Mouse (Mus musculus) forebrain, embryonic 13.5 days (tissue): Measurements from ENCODE around the gene Med23. TPM values are rescaled to one million over a fixed set of nuclear protein-coding genes. Genes with fewer than 3 reads are reported as not detected.

Experiments
- ATAC-seq: fragments of 200-750 bp; cut with Nextera tagmentation; 2 replicates; pipeline ENCODE4 v1.8.0; 2017
- H3K27ac ChIP-seq: fragments of 300-500 bp; sonication (generic); 2 replicates; pipeline ENCODE4 v1.5.1; 2015; ENCODE audit warnings: inconsistent platforms, mild to moderate bottlenecking, moderate library complexity
- H3K27me3 ChIP-seq: fragments of 300-500 bp; sonication (generic); 2 replicates; pipeline ENCODE4 v1.6.1; 2015; ENCODE audit warnings: mild to moderate bottlenecking, inconsistent platforms
- H3K36me3 ChIP-seq: fragments of 300-500 bp; sonication (generic); 2 replicates; pipeline ENCODE4 v1.6.1; 2015; ENCODE audit warnings: mild to moderate bottlenecking, inconsistent platforms; ENCODE audit not compliant: poor library complexity, severe bottlenecking
- H3K4me1 ChIP-seq: fragments of 300-500 bp; sonication (generic); 2 replicates; pipeline ENCODE4 v1.6.1; 2015; ENCODE audit warnings: inconsistent platforms
- H3K4me2 ChIP-seq: fragments of 300-500 bp; sonication (generic); 2 replicates; pipeline ENCODE4 v1.6.1; 2015; ENCODE audit warnings: inconsistent platforms, mild to moderate bottlenecking, moderate library complexity
- H3K4me3 ChIP-seq: fragments of 300-500 bp; sonication (generic); 2 replicates; pipeline ENCODE4 v1.5.1; 2015; ENCODE audit warnings: mild to moderate bottlenecking, inconsistent platforms
- H3K9ac ChIP-seq: fragments of 300-500 bp; sonication (generic); 2 replicates; pipeline ENCODE4 v1.6.1; 2015; ENCODE audit warnings: mild to moderate bottlenecking, inconsistent platforms
- H3K9me3 ChIP-seq: fragments of 300-500 bp; sonication (generic); replicated peaks from 2 replicates; pipeline ENCODE4 v1.6.1; 2016; ENCODE audit warnings: inconsistent platforms
- WGBS: fragments of 180-500 bp; shearing (Covaris S2); methylation state at CpG from one replicate; pipeline ENCODE4 v1.1.7; 2015; 5-methylcytosine and 5-hydroxymethylcytosine counted together
- polyA plus RNA-seq: library from polyadenylated mRNA; unstranded; fragments of >200 nt; fragmentation: Nextera tagmentation; extraction: Ambion mirVana; gene quantifications from 2 replicates; pipeline ENCODE4 v1.2.1, GENCODE M21; 2015

The Med23 gene
- polyA plus RNA-seq, 1 experiment from 2014 or later, result 27.9 TPM

DNA sequence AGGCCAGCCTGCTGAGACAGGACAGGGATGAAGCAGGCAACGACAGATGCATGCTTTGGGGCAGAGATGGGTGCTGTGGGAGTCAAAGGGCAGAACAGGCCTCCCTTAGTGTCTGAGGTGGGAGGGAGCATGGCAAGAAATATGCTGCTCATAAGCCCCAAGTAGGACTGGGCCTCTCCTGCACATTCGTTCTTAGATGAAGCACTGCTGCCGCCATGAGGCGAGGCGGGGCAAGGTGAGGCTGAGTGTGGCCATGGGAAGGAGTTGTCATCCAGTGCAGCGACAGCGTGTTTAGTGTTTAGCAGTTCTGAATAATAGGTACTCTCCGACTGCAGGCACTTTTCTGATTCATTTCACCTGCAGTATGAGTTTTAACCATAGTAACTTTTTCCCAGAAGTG is 26.1 kb downstream of the Med23 start:
- Histone ChIP-seq H3K27me3 (no peaks in the 10 kb centered on the region), H3K9me3 (no peaks in the 10 kb centered on the region), H3K4me1 (no peaks in the 10 kb centered on the region), H3K27ac (no peak overlapping the region), H3K4me2 (no peak overlapping the region), H3K4me3 (no peak overlapping the region), H3K36me3 (peaks cover 92% of the 10 kb centered on the region), H3K9ac (no peak overlapping the region)
- no peak for ATAC-seq
- WGBS, result 91% methylated on average over 8 of the region's 8 CpGs

DNA sequence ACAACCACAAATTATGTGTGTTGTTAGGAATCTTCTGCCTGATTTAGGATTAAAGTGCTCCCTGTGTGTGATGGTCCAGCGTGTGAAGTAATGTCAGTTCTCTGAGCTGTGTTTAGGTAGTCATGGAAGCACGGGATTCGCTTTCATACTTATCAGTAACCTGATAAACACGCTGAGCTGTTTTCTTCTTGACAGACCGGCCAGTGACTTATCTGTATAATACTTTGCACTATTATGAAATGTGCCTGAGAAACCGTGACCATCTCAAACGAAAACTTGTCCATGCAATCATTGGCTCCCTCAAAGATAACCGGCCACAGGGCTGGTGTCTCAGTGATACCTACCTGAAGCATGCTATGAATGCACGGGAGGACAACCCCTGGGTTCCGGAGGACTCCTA is 35.8 kb downstream of the Med23 start:
- no peak overlapping the region for H3K4me3 ChIP-seq
- peaks cover 96% of the 10 kb centered on the region for H3K36me3 ChIP-seq
- no peaks in the 10 kb centered on the region for H3K9me3 ChIP-seq
- WGBS, result 95% methylated on average over 10 of the region's 10 CpGs
- H3K27me3 ChIP-seq, result no peaks in the 10 kb centered on the region
- no peak overlapping the region for H3K9ac ChIP-seq
- H3K27ac ChIP-seq, result no peak overlapping the region
- no peak for ATAC-seq
- H3K4me1 ChIP-seq, result no peaks in the 10 kb centered on the region
- H3K4me2 ChIP-seq, result no peak overlapping the region

DNA sequence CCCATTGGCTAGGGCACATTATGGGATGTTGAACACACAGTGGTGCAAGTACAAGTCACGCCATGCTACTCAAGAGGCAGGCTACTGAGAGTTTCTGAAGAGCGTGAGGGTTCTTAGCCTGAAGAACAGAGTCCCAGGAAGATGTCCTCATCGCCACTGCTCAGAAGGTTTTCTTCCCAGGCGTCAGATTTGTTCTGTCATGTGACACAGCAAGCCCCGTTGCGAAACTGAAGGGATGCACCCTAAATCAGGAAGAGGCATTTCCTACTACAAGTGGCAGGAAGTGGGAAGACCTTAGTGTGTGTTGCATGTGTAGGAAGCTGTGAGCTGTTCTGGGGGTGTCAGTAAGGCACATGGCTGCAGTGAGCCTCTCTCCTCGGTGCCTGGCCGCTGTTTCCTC is 41.4 kb downstream of the Med23 start:
- no peak for ATAC-seq
- H3K4me3 ChIP-seq, result no peak overlapping the region
- H3K27ac ChIP-seq, result no peak overlapping the region
- H3K9me3 ChIP-seq, result no peaks in the 10 kb centered on the region
- 91% methylated on average over 8 of the region's 8 CpGs for WGBS
- no peaks in the 10 kb centered on the region for H3K27me3 ChIP-seq
- H3K4me2 ChIP-seq, result no peak overlapping the region
- peaks cover 94% of the 10 kb centered on the region for H3K36me3 ChIP-seq
- no peak overlapping the region for H3K9ac ChIP-seq
- H3K4me1 ChIP-seq, result no peaks in the 10 kb centered on the region

DNA sequence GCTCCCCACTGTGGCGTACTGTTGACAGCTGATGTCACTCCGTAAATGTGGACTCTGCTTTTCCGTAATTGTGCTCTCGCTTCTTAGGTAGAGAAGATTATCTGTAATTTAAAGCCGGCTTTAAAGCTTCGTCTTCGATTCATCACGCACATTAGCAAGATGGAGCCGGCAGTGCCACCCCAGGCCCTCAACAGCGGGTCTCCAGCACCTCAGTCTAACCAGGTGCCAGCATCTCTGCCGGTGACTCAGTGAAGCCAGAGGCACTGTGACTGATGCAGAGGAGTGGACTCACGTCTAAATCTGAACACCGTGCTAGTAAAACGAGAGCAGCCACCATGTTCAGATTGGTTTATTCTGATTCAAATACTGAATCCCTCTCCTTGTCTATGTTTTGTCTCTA is 42.8 kb downstream of the Med23 start:
- Histone ChIP-seq H3K9me3 (no peaks in the 10 kb centered on the region), H3K27ac (no peak overlapping the region), H3K36me3 (peaks cover 83% of the 10 kb centered on the region), H3K9ac (no peak overlapping the region), H3K27me3 (no peaks in the 10 kb centered on the region), H3K4me1 (no peaks in the 10 kb centered on the region), H3K4me3 (no peak overlapping the region), H3K4me2 (no peak overlapping the region)
- 95% methylated on average over 14 of the region's 14 CpGs for WGBS
- ATAC-seq, result no peak

DNA sequence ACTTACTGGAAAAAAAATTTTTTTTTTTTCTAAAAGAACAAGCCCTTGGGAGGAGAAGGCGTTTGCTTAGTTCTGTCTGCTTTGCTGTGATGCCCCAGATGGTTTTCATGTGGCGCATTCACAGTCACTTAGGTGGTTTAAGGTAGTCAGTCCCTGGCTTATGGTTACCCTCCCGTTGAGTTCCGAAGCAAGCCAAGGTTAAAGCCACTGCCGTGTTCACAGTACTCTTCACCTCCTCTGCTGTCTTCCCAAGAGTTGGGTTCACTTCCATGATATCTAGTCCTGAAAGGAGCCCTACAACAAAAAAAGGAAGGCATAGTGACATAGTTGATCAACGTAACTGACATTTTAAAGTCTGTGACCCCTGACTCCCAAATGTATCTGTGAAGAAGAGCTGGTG is 45.7 kb downstream of the Med23 start:
- Histone ChIP-seq H3K36me3 (peaks cover 65% of the 10 kb centered on the region), H3K4me3 (no peak overlapping the region), H3K4me1 (no peaks in the 10 kb centered on the region), H3K27me3 (no peaks in the 10 kb centered on the region), H3K27ac (no peak overlapping the region), H3K4me2 (no peak overlapping the region), H3K9me3 (no peaks in the 10 kb centered on the region), H3K9ac (no peak overlapping the region)
- ATAC-seq, result no peak
- 95% methylated on average over 6 of the region's 6 CpGs for WGBS

DNA sequence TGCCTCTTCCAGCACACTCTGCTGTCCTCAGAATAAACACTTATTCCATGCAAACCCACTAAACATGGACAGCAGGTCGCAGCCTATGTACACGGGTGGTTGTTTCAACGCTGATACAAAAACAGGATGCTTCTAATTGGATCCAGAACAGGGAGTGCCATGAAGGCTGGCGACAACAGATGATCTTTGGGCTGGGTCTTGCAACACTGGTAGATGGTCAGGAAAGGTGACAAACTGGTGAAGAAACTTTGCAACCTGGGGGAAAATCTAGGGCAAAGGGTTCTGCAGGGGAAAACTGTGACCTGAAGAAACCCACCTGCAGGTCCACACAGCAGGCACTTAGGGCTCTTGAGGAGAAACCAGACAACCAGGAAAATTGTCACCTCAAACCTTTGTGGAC is 53.2 kb downstream of the Med23 start:
- H3K9ac ChIP-seq, result no peak overlapping the region
- H3K27me3 ChIP-seq, result no peaks in the 10 kb centered on the region
- ATAC-seq, result no peak
- no peaks in the 10 kb centered on the region for H3K9me3 ChIP-seq
- H3K36me3 ChIP-seq, result peaks cover 7% of the 10 kb centered on the region
- H3K27ac ChIP-seq, result no peak overlapping the region
- H3K4me2 ChIP-seq, result no peak overlapping the region
- no peak overlapping the region for H3K4me3 ChIP-seq
- 87% methylated on average over 4 of the region's 4 CpGs for WGBS
- no peaks in the 10 kb centered on the region for H3K4me1 ChIP-seq

DNA sequence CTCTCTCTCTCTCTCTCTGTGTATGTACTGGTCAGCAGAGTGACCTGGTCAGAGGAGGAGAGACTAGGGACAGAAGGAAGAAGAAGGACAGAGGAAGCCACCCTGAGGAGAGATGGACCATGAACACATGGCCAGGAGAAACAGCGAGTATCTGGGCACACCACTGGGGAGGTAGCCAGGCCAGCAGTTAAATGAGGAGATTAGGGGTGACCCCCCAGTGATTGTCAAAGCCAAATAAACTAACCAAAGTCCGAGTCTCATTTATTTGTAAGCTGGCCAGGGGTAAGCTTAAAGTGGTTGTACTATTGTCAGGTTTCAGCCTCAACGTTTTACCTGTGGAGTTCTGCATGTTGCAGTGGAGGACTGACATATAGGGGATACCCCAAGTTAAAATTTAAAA is 54.5 kb downstream of the Med23 start:
- no peak overlapping the region for H3K9ac ChIP-seq
- no peaks in the 10 kb centered on the region for H3K9me3 ChIP-seq
- H3K4me2 ChIP-seq, result no peak overlapping the region
- H3K27ac ChIP-seq, result no peak overlapping the region
- ATAC-seq, result no peak
- no peaks in the 10 kb centered on the region for H3K36me3 ChIP-seq
- H3K27me3 ChIP-seq, result no peaks in the 10 kb centered on the region
- H3K4me3 ChIP-seq, result no peak overlapping the region
- WGBS, result 67% methylated on average over 3 of the region's 3 CpGs
- H3K4me1 ChIP-seq, result no peaks in the 10 kb centered on the region

DNA sequence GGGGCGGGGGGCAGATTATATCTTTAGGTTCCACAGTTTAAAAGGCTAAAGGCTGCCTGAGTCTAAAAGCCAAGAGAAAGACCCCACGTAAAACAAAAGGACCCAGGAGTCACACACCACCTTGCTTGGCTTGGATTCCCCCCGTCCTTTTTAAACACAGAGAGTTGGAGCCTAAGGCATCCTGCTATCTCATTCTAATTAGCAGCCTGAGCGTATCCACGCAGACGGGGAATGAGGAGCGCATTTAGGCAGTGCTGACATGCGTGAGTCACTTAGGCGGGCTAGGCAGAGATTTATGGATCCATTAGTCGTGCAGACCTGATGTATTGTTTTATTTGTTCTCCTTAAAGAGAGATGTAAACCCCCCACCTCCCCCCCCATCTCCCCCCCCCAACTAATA is 56.6 kb downstream of the Med23 start:
- no peak overlapping the region for H3K4me2 ChIP-seq
- no peaks in the 10 kb centered on the region for H3K27me3 ChIP-seq
- 45% methylated on average over 10 of the region's 10 CpGs for WGBS
- ATAC-seq, result peak; percentile 73; the same call in 1 of the 2 replicates
- H3K27ac ChIP-seq, result no peak overlapping the region
- no peak overlapping the region for H3K9ac ChIP-seq
- H3K36me3 ChIP-seq, result no peaks in the 10 kb centered on the region
- no peak overlapping the region for H3K4me3 ChIP-seq
- H3K9me3 ChIP-seq, result no peaks in the 10 kb centered on the region
- no peaks in the 10 kb centered on the region for H3K4me1 ChIP-seq

DNA sequence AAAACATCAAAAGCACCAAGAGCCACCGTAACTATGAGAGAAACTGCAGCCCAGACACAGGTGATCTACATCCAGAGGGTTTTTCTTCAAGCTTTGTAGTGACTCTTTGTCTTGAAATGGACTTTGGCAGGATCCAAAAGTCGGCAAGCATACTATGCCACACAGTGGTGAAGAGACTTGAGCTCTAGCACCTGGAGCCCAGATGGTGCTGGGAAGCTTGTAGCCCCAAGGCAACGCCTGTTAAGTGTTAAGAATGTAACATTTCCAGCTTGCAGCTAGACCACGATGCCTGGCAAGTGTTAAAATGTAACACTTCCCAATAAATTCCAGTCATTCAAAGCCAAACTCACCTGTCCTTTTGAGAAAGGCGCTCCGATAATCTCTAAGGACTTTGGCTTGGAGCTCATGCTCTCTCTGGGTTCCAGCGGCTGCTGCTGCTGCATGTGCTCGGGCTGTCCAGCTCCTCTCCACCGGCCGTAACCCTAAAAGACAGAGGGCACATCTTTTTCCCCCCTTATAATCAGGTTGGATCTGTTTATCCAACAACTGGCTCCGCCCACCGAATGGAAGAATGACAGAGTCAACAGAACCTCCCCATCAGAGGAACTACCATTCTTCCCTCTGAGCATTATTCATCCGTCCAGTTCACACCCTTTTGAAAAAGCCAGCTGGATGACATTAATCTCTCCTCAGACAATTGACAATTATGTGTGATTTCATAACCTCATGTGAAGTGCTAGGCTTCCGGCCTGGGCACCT is 57.4 kb downstream of the Med23 start, which contains the start of gene Arg1:
Gene Arg1 (minus strand): TSS at position 523 of the 759 bp plus-strand sequence.
- peak; percentile 34; the same call in 1 of the 2 replicates for ATAC-seq
- no peak within 1 kb of the TSS for H3K4me3 ChIP-seq
- no peaks in the 10 kb centered on the region for H3K4me1 ChIP-seq
- no peak within 1 kb of the TSS for H3K9ac ChIP-seq
- no peaks in the 10 kb centered on the region for H3K36me3 ChIP-seq
- H3K27ac ChIP-seq, result no peak within 1 kb of the TSS
- no peak within 1 kb of the TSS for H3K4me2 ChIP-seq
- no peaks in the 10 kb centered on the region for H3K27me3 ChIP-seq
- H3K9me3 ChIP-seq, result no peaks in the 10 kb centered on the region
- 76% methylated on average over 14 of the region's 14 CpGs for WGBS

DNA sequence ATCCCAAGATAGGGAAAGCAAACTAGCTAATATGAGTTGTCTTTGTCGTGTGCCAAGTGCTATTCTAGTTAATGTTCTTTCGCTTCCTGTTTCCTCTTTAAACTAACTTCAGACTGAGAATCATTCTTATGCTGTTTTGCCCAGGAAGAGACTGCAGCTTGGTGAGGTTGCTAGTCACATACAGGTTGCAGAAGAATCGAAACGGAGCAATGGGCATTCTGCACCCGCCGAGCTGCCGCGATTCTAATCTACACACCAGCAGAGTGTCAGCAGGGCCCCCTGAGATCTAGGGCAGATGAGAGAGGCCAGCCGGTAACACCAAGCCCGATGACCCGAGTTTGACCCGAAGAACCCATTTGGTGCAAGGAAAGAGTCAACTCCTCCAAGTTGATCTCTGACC is 58.3 kb downstream of the Med23 start:
- Histone ChIP-seq H3K9ac (no peak overlapping the region), H3K4me3 (no peak overlapping the region), H3K9me3 (no peaks in the 10 kb centered on the region), H3K27ac (no peak overlapping the region), H3K4me1 (no peaks in the 10 kb centered on the region), H3K36me3 (no peaks in the 10 kb centered on the region), H3K27me3 (no peaks in the 10 kb centered on the region), H3K4me2 (no peak overlapping the region)
- 64% methylated on average over 12 of the region's 12 CpGs for WGBS
- ATAC-seq, result no peak

DNA sequence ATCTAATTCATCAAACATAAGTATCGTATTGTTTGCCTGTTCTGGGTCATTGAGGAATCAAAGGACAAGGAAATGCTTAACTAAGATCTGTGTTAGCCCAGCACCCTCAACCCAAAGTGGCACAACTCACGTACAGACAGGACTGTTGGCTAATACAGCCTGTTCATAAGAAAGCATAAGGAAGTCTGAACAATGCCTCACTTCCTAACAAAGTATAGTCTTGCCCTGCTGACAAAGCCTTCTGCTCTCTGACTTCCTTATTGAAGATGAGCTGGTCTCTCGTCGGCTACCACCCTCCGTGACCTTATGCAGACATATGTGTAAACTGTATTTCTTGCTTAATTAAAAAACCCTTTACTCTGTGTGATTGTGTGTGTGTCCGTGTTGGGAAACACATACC is 60.4 kb downstream of the Med23 start:
- no peak overlapping the region for H3K27ac ChIP-seq
- no peak overlapping the region for H3K4me3 ChIP-seq
- H3K4me1 ChIP-seq, result no peaks in the 10 kb centered on the region
- no peaks in the 10 kb centered on the region for H3K36me3 ChIP-seq
- no peaks in the 10 kb centered on the region for H3K27me3 ChIP-seq
- no peak overlapping the region for H3K4me2 ChIP-seq
- H3K9ac ChIP-seq, result no peak overlapping the region
- 85% methylated on average over 6 of the region's 6 CpGs for WGBS
- no peak for ATAC-seq
- no peaks in the 10 kb centered on the region for H3K9me3 ChIP-seq

DNA sequence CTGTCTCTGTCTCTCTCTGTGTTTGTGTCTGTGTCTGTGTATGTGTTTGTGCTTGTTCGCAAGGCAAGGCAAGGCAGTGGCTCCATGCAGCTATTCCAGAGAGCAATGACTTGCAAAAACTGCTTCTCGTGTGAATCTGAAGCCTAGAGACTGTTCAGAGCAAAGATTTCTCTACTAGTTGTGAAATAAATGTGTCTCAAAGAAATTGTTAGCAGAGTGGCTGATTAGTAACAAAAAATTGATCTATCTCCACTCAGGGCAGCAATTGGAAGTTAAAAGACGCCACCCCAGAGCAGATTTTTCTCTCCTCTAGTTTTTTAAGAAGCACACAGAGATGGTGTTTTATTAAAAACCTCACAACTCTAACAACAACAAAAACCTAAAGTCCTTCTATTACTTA is 78.1 kb downstream of the Med23 start:
- H3K4me2 ChIP-seq, result no peak overlapping the region
- no peak overlapping the region for H3K9ac ChIP-seq
- no peak overlapping the region for H3K4me3 ChIP-seq
- H3K36me3 ChIP-seq, result no peaks in the 10 kb centered on the region
- 81% methylated on average over 3 of the region's 3 CpGs for WGBS
- no peaks in the 10 kb centered on the region for H3K27me3 ChIP-seq
- no peak for ATAC-seq
- H3K4me1 ChIP-seq, result no peaks in the 10 kb centered on the region
- H3K9me3 ChIP-seq, result no peaks in the 10 kb centered on the region
- no peak overlapping the region for H3K27ac ChIP-seq

DNA sequence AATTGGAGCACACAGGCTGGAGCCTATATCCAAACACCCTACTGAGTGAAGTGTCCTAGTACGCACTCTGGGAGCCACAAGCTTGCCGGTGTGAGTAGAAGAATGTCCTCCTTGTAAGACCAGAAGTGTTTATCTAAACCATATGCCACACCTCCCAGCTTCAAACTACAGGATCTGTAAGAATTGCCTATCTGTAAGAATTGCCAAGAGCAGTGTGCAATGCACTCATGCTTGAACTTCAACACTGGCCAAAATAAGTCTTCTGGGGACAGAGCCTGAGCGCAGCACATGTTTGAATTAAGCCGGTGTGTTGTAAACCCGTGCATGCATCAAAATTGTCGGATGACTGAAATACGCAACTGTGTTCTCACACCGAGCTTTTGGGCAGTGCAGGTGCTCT is 78.5 kb downstream of the Med23 start:
- H3K4me3 ChIP-seq, result no peak overlapping the region
- H3K4me2 ChIP-seq, result no peak overlapping the region
- ATAC-seq, result no peak
- WGBS, result 92% methylated on average over 8 of the region's 8 CpGs
- no peak overlapping the region for H3K27ac ChIP-seq
- H3K9me3 ChIP-seq, result no peaks in the 10 kb centered on the region
- no peaks in the 10 kb centered on the region for H3K27me3 ChIP-seq
- no peak overlapping the region for H3K9ac ChIP-seq
- H3K36me3 ChIP-seq, result no peaks in the 10 kb centered on the region
- H3K4me1 ChIP-seq, result no peaks in the 10 kb centered on the region
